Mouse (Mus musculus): Measurements from ENCODE around the gene Upp1.

Upp1 gene

GRCm38 (mm10) chr11:9159953-9160352, 42.0 kb downstream of the Upp1 start:
- DNase-seq (ENCODE audit: low spot score) = no peak

- DNase-seq (ENCODE audit: low spot score) = no peak
Observed at GRCm38 (mm10) chr11:9167331-9167730, 49.4 kb downstream of the Upp1 start.

- DNase-seq (ENCODE audit: low spot score) = no peak
Observed at GRCm38 (mm10) chr11:9181477-9181876, 63.6 kb downstream of the Upp1 start.
